Mouse (Mus musculus) midbrain, embryonic 12.5 days (tissue): Measurements from ENCODE around the gene Ccnt1. TPM values are rescaled to one million over a fixed set of nuclear protein-coding genes. Genes with fewer than 3 reads are reported as not detected.

Experiments
- ATAC-seq: fragments of 200-750 bp; cut with Nextera tagmentation; 2 replicates; pipeline ENCODE4 v1.8.0; 2017; ENCODE audit warnings: low read depth, moderate TSS enrichment, moderate library complexity; ENCODE audit not compliant: low FRiP score
- H3K27ac ChIP-seq: fragments of 300-500 bp; sonication (generic); replicated peaks from 2 replicates; pipeline ENCODE4 v1.5.1; 2016; ENCODE audit warnings: mild to moderate bottlenecking
- H3K27me3 ChIP-seq: fragments of 300-500 bp; sonication (generic); 2 replicates; pipeline ENCODE4 v1.6.1; 2016; ENCODE audit warnings: mild to moderate bottlenecking
- H3K36me3 ChIP-seq: fragments of 300-500 bp; sonication (generic); 2 replicates; pipeline ENCODE4 v1.6.1; 2016
- H3K4me1 ChIP-seq: fragments of 300-500 bp; sonication (generic); 2 replicates; pipeline ENCODE4 v1.6.1; 2016
- H3K4me2 ChIP-seq: fragments of 300-500 bp; sonication (generic); replicated peaks from 2 replicates; pipeline ENCODE4 v1.6.1; 2016; ENCODE audit warnings: mild to moderate bottlenecking, moderate library complexity
- H3K4me3 ChIP-seq: fragments of 300-500 bp; sonication (generic); 2 replicates; pipeline ENCODE4 v1.5.1; 2016; ENCODE audit warnings: mild to moderate bottlenecking
- H3K9ac ChIP-seq: fragments of 300-500 bp; sonication (generic); replicated peaks from 2 replicates; pipeline ENCODE4 v1.6.1; 2016; ENCODE audit warnings: mild to moderate bottlenecking, moderate library complexity
- H3K9me3 ChIP-seq: fragments of 300-500 bp; sonication (generic); 2 replicates; pipeline ENCODE4 v1.6.1; 2016; ENCODE audit warnings: mild to moderate bottlenecking
- WGBS: fragments of 180-500 bp; shearing (Covaris S2); methylation state at CpG from one replicate; pipeline ENCODE4 v1.1.7; 2016; 5-methylcytosine and 5-hydroxymethylcytosine counted together
- microRNA-seq: library from miRNA; unstranded; fragments of <30 nt; microRNA quantifications from one replicate; pipeline ENCODE4, GENCODE M21; 2017
- polyA plus RNA-seq: library from polyadenylated mRNA; unstranded; fragments of >200 nt; fragmentation: Nextera tagmentation; extraction: Ambion mirVana; gene quantifications from 2 replicates; pipeline ENCODE4 v1.2.1, GENCODE M21; 2016

The Ccnt1 gene
- polyA plus RNA-seq, 1 experiment from 2014 or later, result 63.3 TPM

DNA sequence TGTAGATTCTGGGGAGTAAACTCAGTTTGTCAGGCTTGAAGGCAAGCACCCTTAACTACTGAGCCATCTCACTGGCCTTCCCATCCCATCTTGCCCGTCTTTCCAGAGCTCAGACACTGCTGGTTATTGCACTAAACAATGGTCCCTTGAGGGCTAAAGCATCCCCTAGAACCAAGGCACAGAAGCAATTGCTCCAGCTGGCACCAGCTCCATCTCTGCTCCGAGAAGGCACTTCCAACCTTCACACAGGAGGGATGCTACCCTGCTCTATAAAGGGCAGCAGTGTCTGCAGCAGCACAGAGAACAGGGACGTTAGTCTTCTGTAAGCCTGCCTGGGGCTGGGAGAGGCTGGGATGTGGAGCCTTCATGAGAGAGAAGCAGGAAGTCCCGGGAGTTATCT, 78.6 kb downstream of the Ccnt1 start, which contains the start of gene Olfr279:
TSS of gene Olfr279 (plus strand) at position 301 of the 400 bp plus-strand sequence.
- no peaks in the 10 kb centered on the region for H3K4me1 ChIP-seq
- H3K27ac ChIP-seq, result no peak within 1 kb of the TSS
- H3K4me3 ChIP-seq, result no peak within 1 kb of the TSS
- no peak for ATAC-seq
- H3K36me3 ChIP-seq, result no peaks in the 10 kb centered on the region
- 57% methylated on average over 4 of the region's 4 CpGs for WGBS
- H3K4me2 ChIP-seq, result no peak within 1 kb of the TSS
- no peak within 1 kb of the TSS for H3K9ac ChIP-seq
- no peaks in the 10 kb centered on the region for H3K27me3 ChIP-seq
- no peaks in the 10 kb centered on the region for H3K9me3 ChIP-seq

- WGBS, result 81% methylated on average over 2 of the region's 2 CpGs
- ATAC-seq, result no peak
- H3K4me2 ChIP-seq, result no peak overlapping the region
- H3K4me3 ChIP-seq, result no peak overlapping the region
- H3K9ac ChIP-seq, result no peak overlapping the region
- H3K36me3 ChIP-seq, result no peaks in the 10 kb centered on the region
- H3K9me3 ChIP-seq, result no peaks in the 10 kb centered on the region
- no peaks in the 10 kb centered on the region for H3K4me1 ChIP-seq
- H3K27ac ChIP-seq, result no peak overlapping the region
- no peaks in the 10 kb centered on the region for H3K27me3 ChIP-seq
Measured at GRCm38 (mm10) chr15:98491332-98491731, 79.4 kb downstream of the Ccnt1 start.

Small RNA genes lying within 50 kb of the gene (microRNA-seq; reads per million reads assigned to microRNA genes)
- 1.6 reads per million for gene Mir1291

Other genes with a start within 250 kb of the Ccnt1 start
- gene Olfr284, start 229.9 kb downstream of the Ccnt1 start, polyA plus RNA-seq, result not detected in 2 replicates
- not detected in 2 replicates for gene Olfr283, start 190.0 kb downstream of the Ccnt1 start, polyA plus RNA-seq
- gene Olfr282, start 139.7 kb downstream of the Ccnt1 start, polyA plus RNA-seq, result not detected in 2 replicates
- not detected in 2 replicates for gene Olfr281, start 118.3 kb downstream of the Ccnt1 start, polyA plus RNA-seq
- not detected in 2 replicates for gene OR5BS1P, start 101.0 kb downstream of the Ccnt1 start, polyA plus RNA-seq
- gene Lalba, start 88.2 kb downstream of the Ccnt1 start, polyA plus RNA-seq, result not detected in 2 replicates
- gene Olfr279, start 78.5 kb downstream of the Ccnt1 start, polyA plus RNA-seq, result not detected in 2 replicates
- 171 and 175 TPM in 2 replicates for gene Kansl2, start 36.7 kb downstream of the Ccnt1 start, polyA plus RNA-seq
- not detected in 2 replicates for gene 4930415O20Rik, start 81 bp upstream of the Ccnt1 start, polyA plus RNA-seq
- gene Adcy6, start 39.2 kb upstream of the Ccnt1 start, polyA plus RNA-seq, result 15.6 and 17.2 TPM in 2 replicates
- 86.2 and 99.6 TPM in 2 replicates for gene Cacnb3, start 59.9 kb upstream of the Ccnt1 start, polyA plus RNA-seq
- gene Ddx23, start 92.0 kb upstream of the Ccnt1 start, polyA plus RNA-seq, result 24.4 and 29.3 TPM in 2 replicates
- 8.0 and 8.3 TPM in 2 replicates for gene Rnd1, start 106.5 kb upstream of the Ccnt1 start, polyA plus RNA-seq
- gene Ccdc65, start 137.3 kb upstream of the Ccnt1 start, polyA plus RNA-seq, result 0.87 and 1.8 TPM in 2 replicates
- gene Fkbp11, start 157.3 kb upstream of the Ccnt1 start, polyA plus RNA-seq, result 5.7 and 9.2 TPM in 2 replicates
- 56.0 and 64.4 TPM in 2 replicates for gene Arf3, start 192.3 kb upstream of the Ccnt1 start, polyA plus RNA-seq
- gene Wnt10b, start 207.2 kb upstream of the Ccnt1 start, polyA plus RNA-seq, result 0.14 and 0.34 TPM in 2 replicates
- gene Wnt1, start 218.9 kb upstream of the Ccnt1 start, polyA plus RNA-seq, result 8.7 and 13.1 TPM in 2 replicates
- 0.61 and 1.3 TPM in 2 replicates for gene Ddn, start 238.6 kb upstream of the Ccnt1 start, polyA plus RNA-seq